Mouse (Mus musculus) heart, embryonic 13.5 days (tissue): Measurements from ENCODE around the gene Gm49354. TPM values are rescaled to one million over a fixed set of nuclear protein-coding genes. Genes with fewer than 3 reads are reported as not detected.
"Not testable (repeated sequence)": the region's sequence is repeated elsewhere in the genome, so short reads cannot be mapped to it uniquely, and the experiment has no call there.

Experiments
- ATAC-seq: fragments of 200-750 bp; cut with Nextera tagmentation; 2 replicates; pipeline ENCODE4 v1.8.0; 2017; ENCODE audit warnings: moderate TSS enrichment; ENCODE audit not compliant: insufficient number of reproducible peaks, low FRiP score, low TSS enrichment; ENCODE audit errors: extremely low read depth
- H3K27ac ChIP-seq: fragments of 300-500 bp; sonication (generic); replicated peaks from 2 replicates; pipeline ENCODE4 v1.5.1; 2015; ENCODE audit warnings: moderate library complexity, mild to moderate bottlenecking, inconsistent platforms
- H3K27me3 ChIP-seq: fragments of 300-500 bp; sonication (generic); replicated peaks from 2 replicates; pipeline ENCODE4 v1.6.1; 2015; ENCODE audit warnings: mild to moderate bottlenecking, inconsistent platforms
- H3K36me3 ChIP-seq: fragments of 300-500 bp; sonication (generic); 2 replicates; pipeline ENCODE4 v1.6.1; 2015; ENCODE audit warnings: mild to moderate bottlenecking, inconsistent platforms
- H3K4me1 ChIP-seq: fragments of 300-500 bp; sonication (generic); 2 replicates; pipeline ENCODE4 v1.6.1; 2015; ENCODE audit warnings: inconsistent platforms
- H3K4me2 ChIP-seq: fragments of 300-500 bp; sonication (generic); 2 replicates; pipeline ENCODE4 v1.6.1; 2015; ENCODE audit warnings: inconsistent platforms, mild to moderate bottlenecking, moderate library complexity
- H3K4me3 ChIP-seq: fragments of 300-500 bp; sonication (generic); 2 replicates; pipeline ENCODE4 v1.5.1; 2015; ENCODE audit warnings: moderate library complexity, mild to moderate bottlenecking, inconsistent platforms
- H3K9ac ChIP-seq: fragments of 300-500 bp; sonication (generic); 2 replicates; pipeline ENCODE4 v1.6.1; 2015; ENCODE audit warnings: inconsistent platforms, mild to moderate bottlenecking, moderate library complexity
- H3K9me3 ChIP-seq: fragments of 300-500 bp; sonication (generic); 2 replicates; pipeline ENCODE4 v1.6.1; 2016; ENCODE audit warnings: inconsistent platforms
- WGBS: fragments of 180-500 bp; shearing (Covaris S2); methylation state at CpG from one replicate; pipeline ENCODE4 v1.1.7; 2015; ENCODE audit warnings: mixed read lengths; 5-methylcytosine and 5-hydroxymethylcytosine counted together
- polyA plus RNA-seq: library from polyadenylated mRNA; unstranded; fragments of >200 nt; fragmentation: Nextera tagmentation; extraction: Ambion mirVana; gene quantifications from 2 replicates; pipeline ENCODE4 v1.2.1, GENCODE M21; 2015

Gene Gm49354
- polyA plus RNA-seq, 1 experiment from 2014 or later: not detected

GRCm38 (mm10) chr13:59734347-59734746, 47.7 kb downstream of the Gm49354 start:
- H3K27ac ChIP-seq, H3K9ac ChIP-seq, H3K4me3 ChIP-seq, H3K4me1 ChIP-seq, H3K36me3 ChIP-seq, H3K27me3 ChIP-seq, H3K9me3 ChIP-seq, ATAC-seq, H3K4me2 ChIP-seq: not testable (repeated sequence)
- WGBS: 29% methylated on average over 6 of the region's 6 CpGs

GRCm38 (mm10) chr13:59733936-59734335, 48.1 kb downstream of the Gm49354 start:
- Histone ChIP-seq H3K36me3 (no peaks in the 10 kb centered on the region), H3K9ac (no peak overlapping the region), H3K4me1 (no peaks in the 10 kb centered on the region), H3K9me3 (no peaks in the 10 kb centered on the region), H3K27ac (no peak overlapping the region), H3K4me2 (no peak overlapping the region), H3K27me3 (0 out of 2 replicates have a peak, but pooled peaks cover 6% of the 10 kb centered on the region), H3K4me3 (no peak overlapping the region)
- no peak for ATAC-seq
- WGBS: 85% methylated on average over 4 of the region's 4 CpGs

GRCm38 (mm10) chr13:59731652-59732051, 50.4 kb downstream of the Gm49354 start, which contains the start of gene Spata31d1d:
TSS of gene Spata31d1d (minus strand) at chr13:59731752.
- H3K4me1 ChIP-seq: peaks cover 6% of the 10 kb centered on the region
- no peaks in the 10 kb centered on the region for H3K9me3 ChIP-seq
- no peak within 1 kb of the TSS for H3K4me2 ChIP-seq
- H3K4me3 ChIP-seq: no peak within 1 kb of the TSS
- H3K27me3 ChIP-seq: peaks cover 15% of the 10 kb centered on the region; the same call in 1 of the 2 replicates
- no peaks in the 10 kb centered on the region for H3K36me3 ChIP-seq
- no peak within 1 kb of the TSS for H3K9ac ChIP-seq
- ATAC-seq: no peak
- H3K27ac ChIP-seq: no peak within 1 kb of the TSS
- WGBS: 34% methylated on average over 7 of the region's 7 CpGs

- Histone ChIP-seq H3K9ac (peak overlapping the region; percentile 50; the same call in 1 of the 2 replicates), H3K27me3 (peaks cover 20% of the 10 kb centered on the region; the same call in 1 of the 2 replicates), H3K4me1 (peaks cover 15% of the 10 kb centered on the region), H3K27ac (no peak overlapping the region), H3K9me3 (no peaks in the 10 kb centered on the region), H3K4me3 (no peak overlapping the region), H3K36me3 (no peaks in the 10 kb centered on the region), H3K4me2 (peak overlapping the region; percentile 26; the same call in 1 of the 2 replicates)
- WGBS: 13% methylated on average over 7 of the region's 7 CpGs
- ATAC-seq: peak; percentile 61
Observed at GRCm38 (mm10) chr13:59728378-59729093, 53.5 kb downstream of the Gm49354 start.

GRCm38 (mm10) chr13:59726139-59726867, 55.7 kb downstream of the Gm49354 start:
- peak overlapping the region; percentile 37 for H3K4me3 ChIP-seq
- peak overlapping the region; percentile 66 for H3K9ac ChIP-seq

GRCm38 (mm10) chr13:59722089-59722488, 60.0 kb downstream of the Gm49354 start:
- not testable (repeated sequence) for H3K4me2 ChIP-seq, H3K4me3 ChIP-seq, H3K27ac ChIP-seq, H3K9ac ChIP-seq, H3K36me3 ChIP-seq, H3K9me3 ChIP-seq, H3K27me3 ChIP-seq, ATAC-seq
- peaks cover 20% of the 10 kb centered on the region for H3K4me1 ChIP-seq
- 70% methylated on average over 1 of the region's 1 CpGs for WGBS

More at GRCm38 (mm10) chr13:59726139-59726867, 55.7 kb downstream of the Gm49354 start:
- Histone ChIP-seq H3K27me3 (peaks cover 20% of the 10 kb centered on the region; the same call in 1 of the 2 replicates), H3K4me1 (peaks cover 15% of the 10 kb centered on the region), H3K27ac (no peak overlapping the region), H3K9me3 (no peaks in the 10 kb centered on the region), H3K4me2 (peak overlapping the region; percentile 65), H3K36me3 (no peaks in the 10 kb centered on the region)
- 19% methylated on average over 29 of the region's 29 CpGs for WGBS
- ATAC-seq: no peak

GRCm38 (mm10) chr13:59719475-59719874, 62.6 kb downstream of the Gm49354 start:
- peaks cover 11% of the 10 kb centered on the region for H3K4me1 ChIP-seq
- no peak overlapping the region for H3K4me3 ChIP-seq
- no peak overlapping the region for H3K9ac ChIP-seq
- H3K36me3 ChIP-seq: no peaks in the 10 kb centered on the region
- H3K27me3 ChIP-seq: peaks cover 3% of the 10 kb centered on the region
- H3K27ac ChIP-seq: peak overlapping the region; percentile 12; the same call in 1 of the 2 replicates
- no peaks in the 10 kb centered on the region for H3K9me3 ChIP-seq
- H3K4me2 ChIP-seq: no peak overlapping the region
- 87% methylated on average over 1 of the region's 1 CpGs for WGBS
- ATAC-seq: no peak

GRCm38 (mm10) chr13:59718857-59719440, 63.1 kb downstream of the Gm49354 start:
- peaks cover 11% of the 10 kb centered on the region for H3K4me1 ChIP-seq
- not testable (repeated sequence) for H3K9me3 ChIP-seq, H3K27me3 ChIP-seq, H3K36me3 ChIP-seq, H3K4me2 ChIP-seq, H3K9ac ChIP-seq, H3K4me3 ChIP-seq, ATAC-seq
- H3K27ac ChIP-seq: peak overlapping the region; percentile 12; the same call in 1 of the 2 replicates
- WGBS: 32% methylated on average over 6 of the region's 6 CpGs

- Histone ChIP-seq H3K27me3 (peaks cover 18% of the 10 kb centered on the region), H3K4me1 (0 out of 2 replicates have a peak, but pooled peaks cover 3% of the 10 kb centered on the region), H3K9ac (no peak overlapping the region), H3K36me3 (no peaks in the 10 kb centered on the region), H3K4me3 (no peak overlapping the region), H3K9me3 (no peaks in the 10 kb centered on the region), H3K27ac (no peak overlapping the region), H3K4me2 (no peak overlapping the region)
- 36% methylated on average over 3 of the region's 3 CpGs for WGBS
- no peak for ATAC-seq
Observed at GRCm38 (mm10) chr13:59713710-59714109, 68.3 kb downstream of the Gm49354 start.

- H3K27me3 ChIP-seq: peaks cover 18% of the 10 kb centered on the region
- ATAC-seq, H3K9ac ChIP-seq, H3K4me1 ChIP-seq, H3K36me3 ChIP-seq, H3K4me2 ChIP-seq, H3K27ac ChIP-seq, H3K9me3 ChIP-seq, H3K4me3 ChIP-seq: not testable (repeated sequence)
- 77% methylated on average over 3 of the region's 3 CpGs for WGBS
Observed at GRCm38 (mm10) chr13:59711984-59712383, 70.1 kb downstream of the Gm49354 start, which contains the start of gene Spata31d1b. TSS of gene Spata31d1b (plus strand) at chr13:59712284.

GRCm38 (mm10) chr13:59710230-59710629, 71.8 kb downstream of the Gm49354 start, which contains the start of gene Spata31d1a:
TSS of gene Spata31d1a (minus strand) at chr13:59710330.
- no peak within 1 kb of the TSS for H3K9ac ChIP-seq
- no peaks in the 10 kb centered on the region for H3K36me3 ChIP-seq
- 84% methylated on average over 15 of the region's 15 CpGs for WGBS
- H3K4me1 ChIP-seq: no peaks in the 10 kb centered on the region
- H3K4me3 ChIP-seq: no peak within 1 kb of the TSS
- H3K27me3 ChIP-seq: peaks cover 16% of the 10 kb centered on the region
- ATAC-seq: no peak
- no peaks in the 10 kb centered on the region for H3K9me3 ChIP-seq
- H3K27ac ChIP-seq: no peak within 1 kb of the TSS
- H3K4me2 ChIP-seq: no peak within 1 kb of the TSS
